Mouse (Mus musculus) cortical plate, adult 2 months (tissue): ENCODE results near the gene Lsm4.

Experiments used
- CTCF ChIP-seq: fragments of 200-500 bp; IDR thresholded peaks from 2 replicates; pipeline ENCODE4 v1.5.1; 2011; ENCODE audit warnings: mild to moderate bottlenecking, control low read depth, low read length; ENCODE audit not compliant: insufficient read depth; ENCODE audit errors: extremely low read depth
- POLR2A ChIP-seq: fragments of 200-500 bp; IDR thresholded peaks from 2 replicates; pipeline ENCODE4 v1.6.1; 2011; ENCODE audit warnings: mild to moderate bottlenecking, low read length, control low read depth; ENCODE audit not compliant: insufficient read depth; ENCODE audit errors: extremely low read depth

DNA sequence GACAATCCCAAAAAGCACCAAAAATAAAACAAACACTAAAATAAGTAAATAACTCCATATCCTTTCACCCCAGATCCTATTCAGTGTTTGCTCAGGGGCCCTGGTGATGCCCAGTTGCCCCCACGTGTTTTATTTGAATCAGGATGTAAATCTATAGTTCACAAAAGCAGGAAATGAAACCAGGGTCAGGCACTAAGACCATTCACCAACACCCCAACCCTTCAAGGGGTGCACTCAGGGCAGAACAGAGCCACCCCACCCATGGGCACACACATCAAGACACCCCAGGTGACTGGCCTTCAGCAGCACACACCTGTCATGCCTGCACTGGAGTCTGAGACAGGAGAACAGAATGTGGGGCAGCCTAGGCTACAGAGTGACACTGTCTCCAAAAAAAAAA is 18.9 kb upstream of the Lsm4 start:
- TF ChIP-seq POLR2A (no peak), CTCF (no peak)
